Mouse (Mus musculus) heart, embryonic 10.5 days (tissue): ENCODE data around the gene Slc30a7. TPM values are rescaled to one million over a fixed set of nuclear protein-coding genes. Genes with fewer than 3 reads are reported as not detected.
A peak's percentile ranks its signal among the peaks of the same experiment; 100 is the strongest.
"Not testable (repeated sequence)": the region's sequence is repeated elsewhere in the genome, so short reads cannot be mapped to it uniquely, and the experiment has no call there.

Experiments used
- DNase-seq: peaks from one replicate; pipeline ENCODE4 v3.0.0-alpha.2; 2017; ENCODE audit warnings: low spot score
- H3K27ac ChIP-seq: fragments of 300-500 bp; sonication (generic); 2 replicates; pipeline ENCODE4 v1.5.1; 2016; ENCODE audit warnings: mild to moderate bottlenecking
- H3K27me3 ChIP-seq: fragments of 300-500 bp; sonication (generic); 2 replicates; pipeline ENCODE4 v1.6.1; 2016; ENCODE audit warnings: mild to moderate bottlenecking; ENCODE audit not compliant: poor library complexity, insufficient read depth, severe bottlenecking
- H3K36me3 ChIP-seq: fragments of 300-500 bp; sonication (generic); 2 replicates; pipeline ENCODE4 v1.6.1; 2016; ENCODE audit warnings: mild to moderate bottlenecking, moderate library complexity
- H3K4me1 ChIP-seq: fragments of 300-500 bp; sonication (generic); 2 replicates; pipeline ENCODE4 v1.6.1; 2016; ENCODE audit warnings: mild to moderate bottlenecking
- H3K4me3 ChIP-seq: fragments of 300-500 bp; sonication (generic); 2 replicates; pipeline ENCODE4 v1.5.1; 2016; ENCODE audit warnings: mild to moderate bottlenecking, moderate library complexity
- H3K9me3 ChIP-seq: fragments of 300-500 bp; sonication (generic); 2 replicates; pipeline ENCODE4 v1.6.1; 2016; ENCODE audit warnings: mild to moderate bottlenecking, moderate library complexity
- WGBS: fragments of 180-500 bp; shearing (Covaris S2); methylation state at CpG from one replicate; pipeline ENCODE4 v1.1.7; 2016; 5-methylcytosine and 5-hydroxymethylcytosine counted together
- microRNA-seq: library from miRNA; unstranded; fragments of <30 nt; microRNA quantifications from one replicate; pipeline ENCODE4, GENCODE M21; 2017
- polyA plus RNA-seq: library from polyadenylated mRNA; unstranded; fragments of >200 nt; fragmentation: Nextera tagmentation; extraction: Ambion mirVana; gene quantifications from 2 replicates; pipeline ENCODE4 v1.2.1, GENCODE M21; 2016

Slc30a7 gene
- polyA plus RNA-seq, 1 experiment from 2014 or later = 27.6 TPM

DNA sequence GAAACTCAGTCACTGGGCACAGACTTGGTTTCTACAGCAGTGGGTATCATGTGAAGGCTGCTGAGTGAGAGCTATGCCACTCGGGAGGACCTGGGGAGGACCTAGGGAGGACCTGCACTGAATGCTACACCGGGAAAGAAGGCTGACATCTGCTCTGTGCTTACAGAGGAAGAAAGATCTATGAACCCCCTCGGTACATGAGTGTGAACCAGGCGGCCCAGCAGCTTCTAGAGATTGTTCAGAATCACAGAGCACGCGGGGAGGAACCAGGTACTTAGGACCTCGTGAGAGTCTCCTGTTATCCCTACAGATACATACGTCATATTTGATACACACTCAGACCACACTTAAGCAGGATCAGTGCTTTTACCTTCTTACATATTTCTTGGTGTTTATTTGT, 80.7 kb downstream of the Slc30a7 start:
- no peak overlapping the region for H3K4me3 ChIP-seq
- no peaks in the 10 kb centered on the region for H3K27me3 ChIP-seq
- peaks cover 22% of the 10 kb centered on the region for H3K36me3 ChIP-seq
- peak; percentile 59 for DNase-seq
- H3K4me1 ChIP-seq = no peaks in the 10 kb centered on the region
- no peak overlapping the region for H3K27ac ChIP-seq
- WGBS = 88% methylated on average over 8 of the region's 8 CpGs
- H3K9me3 ChIP-seq = no peaks in the 10 kb centered on the region

- no peaks in the 10 kb centered on the region for H3K4me1 ChIP-seq
- H3K36me3 ChIP-seq = peaks cover 19% of the 10 kb centered on the region
- H3K27ac ChIP-seq = no peak overlapping the region
- H3K9me3 ChIP-seq = no peaks in the 10 kb centered on the region
- WGBS = 70% methylated on average over 4 of the region's 4 CpGs
- peak; percentile 36 for DNase-seq
- H3K4me3 ChIP-seq = no peak overlapping the region
- no peaks in the 10 kb centered on the region for H3K27me3 ChIP-seq
These were observed 82.6 kb downstream of the Slc30a7 start for GRCm38 (mm10) chr3:115924401-115925190.

- H3K4me3 ChIP-seq, H3K4me1 ChIP-seq, H3K27me3 ChIP-seq, DNase-seq, H3K27ac ChIP-seq, H3K9me3 ChIP-seq: not testable (repeated sequence)
- 94% methylated on average over 9 of the region's 11 CpGs for WGBS
- H3K36me3 ChIP-seq = peaks cover 16% of the 10 kb centered on the region
These were observed 99.8 kb downstream of the Slc30a7 start for GRCm38 (mm10) chr3:115907406-115907805.

GRCm38 (mm10) chr3:115905567-115905966, 101.6 kb downstream of the Slc30a7 start:
- no peaks in the 10 kb centered on the region for H3K27me3 ChIP-seq
- no peaks in the 10 kb centered on the region for H3K9me3 ChIP-seq
- H3K27ac ChIP-seq = no peak overlapping the region
- 93% methylated on average over 4 of the region's 4 CpGs for WGBS
- no peaks in the 10 kb centered on the region for H3K4me1 ChIP-seq
- no peak overlapping the region for H3K4me3 ChIP-seq
- peaks cover 25% of the 10 kb centered on the region for H3K36me3 ChIP-seq
- DNase-seq = no peak

GRCm38 (mm10) chr3:115905067-115905466, 102.1 kb downstream of the Slc30a7 start:
- no peaks in the 10 kb centered on the region for H3K27me3 ChIP-seq
- 89% methylated on average over 3 of the region's 3 CpGs for WGBS
- H3K4me3 ChIP-seq = no peak overlapping the region
- H3K36me3 ChIP-seq = peaks cover 25% of the 10 kb centered on the region
- no peaks in the 10 kb centered on the region for H3K4me1 ChIP-seq
- no peaks in the 10 kb centered on the region for H3K9me3 ChIP-seq
- H3K27ac ChIP-seq = no peak overlapping the region
- no peak for DNase-seq

DNA sequence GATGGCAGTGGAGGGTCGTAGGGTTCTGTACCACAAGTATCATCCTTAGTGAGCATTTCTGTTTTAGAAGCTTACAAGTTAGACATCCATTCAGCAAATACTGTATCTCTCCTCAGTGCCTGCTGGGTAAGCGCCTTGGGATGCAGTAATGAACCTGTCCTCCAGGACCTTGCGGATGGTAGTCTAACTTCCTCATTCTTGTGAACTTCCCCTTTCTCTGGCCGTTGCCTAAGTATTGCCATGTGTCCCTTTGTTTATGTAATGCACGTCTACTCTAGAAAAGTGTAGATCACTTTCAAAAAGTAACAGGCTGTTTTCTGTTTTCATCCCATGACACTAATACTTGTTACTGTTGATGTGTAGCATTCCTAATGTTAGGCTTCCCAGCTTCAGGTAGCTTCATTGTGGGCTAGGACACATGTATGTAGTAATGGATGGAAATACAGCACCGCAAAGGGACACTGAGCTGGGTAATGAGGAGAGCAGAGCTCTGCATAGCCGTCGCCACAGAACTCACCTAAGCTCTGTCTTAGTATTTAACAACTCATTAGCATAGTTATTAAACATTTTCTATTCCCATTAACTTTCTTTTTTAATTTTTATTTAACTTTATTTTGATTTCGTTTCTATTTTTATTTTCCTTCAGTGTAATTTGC, 104.8 kb downstream of the Slc30a7 start:
- Histone ChIP-seq H3K9me3 (no peaks in the 10 kb centered on the region), H3K27me3 (no peaks in the 10 kb centered on the region), H3K4me1 (no peaks in the 10 kb centered on the region), H3K36me3 (peaks cover 19% of the 10 kb centered on the region), H3K4me3 (no peak overlapping the region), H3K27ac (no peak overlapping the region)
- WGBS = 86% methylated on average over 9 of the region's 9 CpGs
- DNase-seq = no peak

- peaks cover 18% of the 10 kb centered on the region for H3K36me3 ChIP-seq
- no peaks in the 10 kb centered on the region for H3K9me3 ChIP-seq
- no peak for DNase-seq
- no peaks in the 10 kb centered on the region for H3K27me3 ChIP-seq
- H3K4me1 ChIP-seq = no peaks in the 10 kb centered on the region
- H3K27ac ChIP-seq = no peak overlapping the region
- no peak overlapping the region for H3K4me3 ChIP-seq
- 84% methylated on average over 3 of the region's 3 CpGs for WGBS
These were observed 108.8 kb downstream of the Slc30a7 start for GRCm38 (mm10) chr3:115898354-115898948.

GRCm38 (mm10) chr3:115893166-115893565, 114.0 kb downstream of the Slc30a7 start:
- Histone ChIP-seq H3K27ac (no peak overlapping the region), H3K4me1 (0 out of 2 replicates have a peak, but pooled peaks cover 4% of the 10 kb centered on the region), H3K27me3 (no peaks in the 10 kb centered on the region), H3K9me3 (no peaks in the 10 kb centered on the region), H3K36me3 (peaks cover 13% of the 10 kb centered on the region), H3K4me3 (no peak overlapping the region)
- 91% methylated on average over 2 of the region's 2 CpGs for WGBS
- no peak for DNase-seq

GRCm38 (mm10) chr3:115892341-115892740, 114.9 kb downstream of the Slc30a7 start:
- H3K27ac ChIP-seq = no peak overlapping the region
- H3K4me1 ChIP-seq = 0 out of 2 replicates have a peak, but pooled peaks cover 4% of the 10 kb centered on the region
- H3K4me3 ChIP-seq = no peak overlapping the region
- H3K9me3 ChIP-seq = no peaks in the 10 kb centered on the region
- 84% methylated on average over 4 of the region's 4 CpGs for WGBS
- no peaks in the 10 kb centered on the region for H3K27me3 ChIP-seq
- H3K36me3 ChIP-seq = peaks cover 13% of the 10 kb centered on the region
- DNase-seq = no peak

Small RNA genes within 50 kb of the gene (microRNA-seq; reads per million reads assigned to microRNA genes)
- not detected for gene Mir669n

Other genes starting within 250 kb of the Slc30a7 start
- 25.8 and 30.9 TPM in 2 replicates for gene Dph5, start 119.6 kb downstream of the Slc30a7 start, polyA plus RNA-seq
- 19.6 and 21.8 TPM in 2 replicates for gene Extl2, start 56 bp upstream of the Slc30a7 start, polyA plus RNA-seq
- gene Vcam1, start 122.3 kb upstream of the Slc30a7 start, polyA plus RNA-seq = 61.3 and 66.1 TPM in 2 replicates
- 0.07 and 0.62 TPM in 2 replicates for gene Gpr88, start 246.1 kb upstream of the Slc30a7 start, polyA plus RNA-seq